Mouse (Mus musculus) megakaryocyte, embryonic 14.5 days (primary cell): ENCODE measurements around the gene Pdzd9. TPM values are rescaled to one million over a fixed set of nuclear protein-coding genes. Genes with fewer than 3 reads are reported as not detected.
"Not testable (repeated sequence)": the region's sequence is repeated elsewhere in the genome, so short reads cannot be mapped to it uniquely, and the experiment has no call there.

ENCODE experiments used
- H3K27me3 ChIP-seq: replicated peaks from 2 replicates; pipeline ENCODE3; 2012; ENCODE audit warnings: inconsistent platforms
- H3K36me3 ChIP-seq: replicated peaks from 2 replicates; pipeline ENCODE3; 2012; ENCODE audit warnings: low read length, inconsistent platforms, mixed read lengths
- H3K4me1 ChIP-seq: 2 replicates; pipeline ENCODE4 v1.6.1; 2012; ENCODE audit warnings: inconsistent platforms
- H3K4me3 ChIP-seq: replicated peaks from 2 replicates; pipeline ENCODE3; 2012; ENCODE audit warnings: moderate library complexity, mild to moderate bottlenecking, inconsistent platforms
- H3K9me3 ChIP-seq: 2 replicates; pipeline ENCODE4 v1.6.1; 2012; ENCODE audit warnings: inconsistent platforms
- FLI1 ChIP-seq: IDR thresholded peaks from 2 replicates; pipeline ENCODE4 v1.6.1; 2012; ENCODE audit warnings: low read length, inconsistent platforms, mixed read lengths
- GATA1 ChIP-seq: IDR thresholded peaks from 3 replicates; pipeline ENCODE4 v1.6.1; 2012; ENCODE audit warnings: mixed read lengths, low read length, inconsistent platforms, borderline replicate concordance
- polyA plus RNA-seq: library from polyadenylated mRNA; stranded (reverse); fragments of >175 nt; gene quantifications from 2 replicates; pipeline ENCODE4 v1.2.3, GENCODE M21; 2012; ENCODE audit warnings: low replicate concordance; ENCODE audit not compliant: insufficient read depth

The Pdzd9 gene
- polyA plus RNA-seq, result not detected in 2 replicates

- Histone ChIP-seq H3K9me3 (no peaks in the 10 kb centered on the region), H3K4me1 (peaks cover 27% of the 10 kb centered on the region), H3K36me3 (peaks cover 11% of the 10 kb centered on the region), H3K4me3 (peak within 1 kb of the TSS; percentile 69), H3K27me3 (peaks cover 18% of the 10 kb centered on the region)
- no peak for TF ChIP-seq GATA1
- TF ChIP-seq FLI1, result no peak
Measured at GRCm38 (mm10) chr7:120670153-120670875, at the start of gene Pdzd9. Gene Pdzd9, minus strand, starts transcription at chr7:120670343.

GRCm38 (mm10) chr7:120717261-120717660 lies 47.1 kb upstream of the Pdzd9 start:
- H3K27me3 ChIP-seq, result no peaks in the 10 kb centered on the region
- H3K9me3 ChIP-seq, result no peaks in the 10 kb centered on the region
- H3K4me1 ChIP-seq, result peaks cover 62% of the 10 kb centered on the region
- peaks cover 16% of the 10 kb centered on the region for H3K36me3 ChIP-seq
- no peak overlapping the region for H3K4me3 ChIP-seq
- no peak for TF ChIP-seq GATA1
- TF ChIP-seq FLI1, result no peak

- not testable (repeated sequence) for H3K27me3 ChIP-seq, H3K9me3 ChIP-seq, H3K4me3 ChIP-seq
- Histone ChIP-seq H3K36me3 (peaks cover 13% of the 10 kb centered on the region), H3K4me1 (peaks cover 50% of the 10 kb centered on the region)
Measured at GRCm38 (mm10) chr7:120713951-120714350, 43.8 kb upstream of the Pdzd9 start.

- Histone ChIP-seq H3K36me3 (peaks cover 11% of the 10 kb centered on the region), H3K4me3 (no peak overlapping the region), H3K27me3 (no peaks in the 10 kb centered on the region), H3K4me1 (peaks cover 46% of the 10 kb centered on the region), H3K9me3 (no peaks in the 10 kb centered on the region)
- TF ChIP-seq GATA1, result no peak
- no peak for TF ChIP-seq FLI1
Measured at GRCm38 (mm10) chr7:120713225-120713624, 43.1 kb upstream of the Pdzd9 start.

- Histone ChIP-seq H3K36me3 (peaks cover 12% of the 10 kb centered on the region), H3K9me3 (no peaks in the 10 kb centered on the region), H3K4me3 (no peak overlapping the region), H3K4me1 (peaks cover 52% of the 10 kb centered on the region), H3K27me3 (no peaks in the 10 kb centered on the region)
- TF ChIP-seq GATA1, result no peak
- no peak for TF ChIP-seq FLI1
Measured at GRCm38 (mm10) chr7:120712071-120712470, 41.9 kb upstream of the Pdzd9 start.

GRCm38 (mm10) chr7:120703888-120704287 lies 33.7 kb upstream of the Pdzd9 start:
- Histone ChIP-seq H3K27me3 (no peaks in the 10 kb centered on the region), H3K36me3 (peaks cover 12% of the 10 kb centered on the region), H3K4me3 (peak overlapping the region; percentile 83), H3K9me3 (no peaks in the 10 kb centered on the region), H3K4me1 (peaks cover 88% of the 10 kb centered on the region)
- TF ChIP-seq GATA1 (no peak), FLI1 (no peak)

- H3K4me1 ChIP-seq, result peaks cover 86% of the 10 kb centered on the region
Measured at GRCm38 (mm10) chr7:120699586-120699985, 29.4 kb upstream of the Pdzd9 start.

GRCm38 (mm10) chr7:120696331-120696730 lies 26.2 kb upstream of the Pdzd9 start:
- Histone ChIP-seq H3K4me3 (no peak overlapping the region), H3K27me3 (no peaks in the 10 kb centered on the region), H3K36me3 (peaks cover 41% of the 10 kb centered on the region), H3K9me3 (peaks cover 5% of the 10 kb centered on the region; the same call in 1 of the 2 replicates), H3K4me1 (peaks cover 71% of the 10 kb centered on the region)
- TF ChIP-seq FLI1 (no peak), GATA1 (no peak)

More at GRCm38 (mm10) chr7:120699586-120699985, 29.4 kb upstream of the Pdzd9 start:
- no peak for TF ChIP-seq GATA1
- TF ChIP-seq FLI1, result no peak
- Histone ChIP-seq H3K36me3 (peaks cover 30% of the 10 kb centered on the region), H3K27me3 (no peaks in the 10 kb centered on the region), H3K4me3 (peak overlapping the region; percentile 46), H3K9me3 (peaks cover 5% of the 10 kb centered on the region; the same call in 1 of the 2 replicates)

- H3K9me3 ChIP-seq, result peaks cover 5% of the 10 kb centered on the region; the same call in 1 of the 2 replicates
- TF ChIP-seq FLI1 (no peak), GATA1 (no peak)
- no peaks in the 10 kb centered on the region for H3K27me3 ChIP-seq
- H3K4me3 ChIP-seq, result no peak overlapping the region
- peaks cover 64% of the 10 kb centered on the region for H3K4me1 ChIP-seq
- H3K36me3 ChIP-seq, result peaks cover 48% of the 10 kb centered on the region
Measured at GRCm38 (mm10) chr7:120695641-120696040, 25.5 kb upstream of the Pdzd9 start.

GRCm38 (mm10) chr7:120695196-120695595 lies 25.1 kb upstream of the Pdzd9 start:
- H3K9me3 ChIP-seq, result peaks cover 5% of the 10 kb centered on the region; the same call in 1 of the 2 replicates
- TF ChIP-seq FLI1 (no peak), GATA1 (no peak)
- no peaks in the 10 kb centered on the region for H3K27me3 ChIP-seq

GRCm38 (mm10) chr7:120693831-120694375 lies 23.8 kb upstream of the Pdzd9 start:
- H3K9me3 ChIP-seq, result peaks cover 5% of the 10 kb centered on the region; the same call in 1 of the 2 replicates
- TF ChIP-seq FLI1 (no peak), GATA1 (no peak)
- H3K4me1 ChIP-seq, result peaks cover 64% of the 10 kb centered on the region
- no peaks in the 10 kb centered on the region for H3K27me3 ChIP-seq
- H3K36me3 ChIP-seq, result peaks cover 55% of the 10 kb centered on the region
- no peak overlapping the region for H3K4me3 ChIP-seq

More at GRCm38 (mm10) chr7:120695196-120695595, 25.1 kb upstream of the Pdzd9 start:
- Histone ChIP-seq H3K36me3 (peaks cover 52% of the 10 kb centered on the region), H3K4me3 (no peak overlapping the region), H3K4me1 (peaks cover 63% of the 10 kb centered on the region)
